Mouse (Mus musculus): ENCODE results near the gene Samd14.

- TF ChIP-seq REST (IDR thresholded peaks at IDR 0.05; ENCODE audit: insufficient read depth, insufficient read length) (no peak), POLR2A (IDR thresholded peaks at IDR 0.05; ENCODE audit: insufficient read length, low read depth) (no peak), USF1 (IDR thresholded peaks at IDR 0.05; ENCODE audit: low read depth) (no peak), MYOG (IDR thresholded peaks at IDR 0.05; ENCODE audit: control insufficient read depth in 1 of 3, insufficient read depth in 1 of 3, insufficient read length in 2 of 3, low read depth in 2 of 3) (no peak)
Measured at GRCm38 (mm10) chr11:94985140-94985539, 24.5 kb upstream of the Samd14 start.

Data from myocyte (in vitro differentiated cells).